Mouse (Mus musculus) stomach, embryonic 14.5 days (tissue): ENCODE measurements around the gene Ptprn2. TPM values are rescaled to one million over a fixed set of nuclear protein-coding genes. Genes with fewer than 3 reads are reported as not detected.

ENCODE experiments used
- ATAC-seq: fragments of 200-750 bp; cut with Nextera tagmentation; 2 replicates; pipeline ENCODE4 v1.8.0; 2017; ENCODE audit warnings: low read depth, moderate TSS enrichment; ENCODE audit not compliant: insufficient number of reproducible peaks, insufficient read depth, low FRiP score
- H3K27ac ChIP-seq: fragments of 300-500 bp; sonication (generic); 2 replicates; pipeline ENCODE4 v1.5.1; 2014; ENCODE audit warnings: mild to moderate bottlenecking, low read length, moderate library complexity, mixed read lengths
- H3K27me3 ChIP-seq: fragments of 300-500 bp; sonication (generic); 2 replicates; pipeline ENCODE4 v1.6.1; 2014; ENCODE audit warnings: low read length, control low read depth, mixed read lengths; ENCODE audit not compliant: control insufficient read depth, insufficient read depth
- H3K36me3 ChIP-seq: fragments of 300-500 bp; sonication (generic); 2 replicates; pipeline ENCODE4 v1.6.1; 2014; ENCODE audit warnings: mild to moderate bottlenecking, control low read depth, low read length, moderate library complexity, mixed read lengths; ENCODE audit not compliant: control insufficient read depth, insufficient read depth
- H3K4me1 ChIP-seq: fragments of 300-500 bp; sonication (generic); 2 replicates; pipeline ENCODE4 v1.6.1; 2014; ENCODE audit warnings: low read length, control low read depth, mixed read lengths; ENCODE audit not compliant: control insufficient read depth, insufficient read depth
- H3K4me2 ChIP-seq: fragments of 300-500 bp; sonication (generic); replicated peaks from 2 replicates; pipeline ENCODE4 v1.6.1; 2014; ENCODE audit warnings: low read depth, low read length, control low read depth
- H3K4me3 ChIP-seq: fragments of 300-500 bp; sonication (generic); 2 replicates; pipeline ENCODE4 v1.5.1; 2014; ENCODE audit warnings: low read depth, low read length, control low read depth
- H3K9ac ChIP-seq: fragments of 300-500 bp; sonication (generic); replicated peaks from 2 replicates; pipeline ENCODE4 v1.6.1; 2014; ENCODE audit warnings: low read depth, mild to moderate bottlenecking, control low read depth, low read length, moderate library complexity, mixed read lengths
- H3K9me3 ChIP-seq: fragments of 300-500 bp; sonication (generic); 2 replicates; pipeline ENCODE4 v1.6.1; 2016; ENCODE audit warnings: low read depth, low read length, control low read depth; ENCODE audit not compliant: control insufficient read depth
- WGBS: fragments of 180-500 bp; shearing (Covaris S2); extraction: QIAGEN DNeasy Blood & Tissue Kit; methylation state at CpG from one replicate; pipeline ENCODE4 v1.1.7; 2014; 5-methylcytosine and 5-hydroxymethylcytosine counted together
- polyA plus RNA-seq: library from polyadenylated mRNA; unstranded; fragments of >200 nt; fragmentation: Nextera tagmentation; extraction: Ambion mirVana; gene quantifications from 2 replicates; pipeline ENCODE4 v1.2.1, GENCODE M21; 2014

The Ptprn2 gene
- polyA plus RNA-seq, 1 experiment from 2014 or later, result 2.2 TPM

- WGBS, result 76% methylated on average over 3 of the region's 3 CpGs
- no peak for ATAC-seq
Measured at GRCm38 (mm10) chr12:116788346-116788745, 302.8 kb downstream of the Ptprn2 start.

GRCm38 (mm10) chr12:116803331-116803730 is 317.8 kb downstream of the Ptprn2 start:
- Histone ChIP-seq H3K27ac (no peak overlapping the region), H3K9ac (no peak overlapping the region), H3K4me1 (no peaks in the 10 kb centered on the region), H3K9me3 (no peaks in the 10 kb centered on the region), H3K4me2 (no peak overlapping the region), H3K36me3 (no peaks in the 10 kb centered on the region), H3K4me3 (no peak overlapping the region), H3K27me3 (no peaks in the 10 kb centered on the region)
- no peak for ATAC-seq
- WGBS, result 87% methylated on average over 5 of the region's 5 CpGs

More at GRCm38 (mm10) chr12:116788346-116788745, 302.8 kb downstream of the Ptprn2 start:
- Histone ChIP-seq H3K36me3 (no peaks in the 10 kb centered on the region), H3K9me3 (no peaks in the 10 kb centered on the region), H3K4me2 (no peak overlapping the region), H3K4me1 (no peaks in the 10 kb centered on the region), H3K4me3 (no peak overlapping the region), H3K27ac (no peak overlapping the region), H3K27me3 (no peaks in the 10 kb centered on the region), H3K9ac (no peak overlapping the region)

GRCm38 (mm10) chr12:116804712-116805111 is 319.2 kb downstream of the Ptprn2 start:
- H3K27me3 ChIP-seq, result no peaks in the 10 kb centered on the region
- no peak for ATAC-seq
- H3K4me1 ChIP-seq, result no peaks in the 10 kb centered on the region
- no peak overlapping the region for H3K4me3 ChIP-seq
- H3K27ac ChIP-seq, result no peak overlapping the region
- H3K9me3 ChIP-seq, result no peaks in the 10 kb centered on the region
- WGBS, result 63% methylated on average over 2 of the region's 2 CpGs
- no peaks in the 10 kb centered on the region for H3K36me3 ChIP-seq
- no peak overlapping the region for H3K9ac ChIP-seq
- no peak overlapping the region for H3K4me2 ChIP-seq

- Histone ChIP-seq H3K27ac (no peak overlapping the region), H3K4me1 (no peaks in the 10 kb centered on the region), H3K27me3 (no peaks in the 10 kb centered on the region), H3K9me3 (no peaks in the 10 kb centered on the region), H3K4me2 (no peak overlapping the region), H3K36me3 (no peaks in the 10 kb centered on the region), H3K4me3 (no peak overlapping the region), H3K9ac (no peak overlapping the region)
- no peak for ATAC-seq
- 54% methylated on average over 2 of the region's 2 CpGs for WGBS
Measured at GRCm38 (mm10) chr12:116805129-116805809, 319.7 kb downstream of the Ptprn2 start.

- no peaks in the 10 kb centered on the region for H3K36me3 ChIP-seq
- H3K27me3 ChIP-seq, result no peaks in the 10 kb centered on the region
- no peak overlapping the region for H3K4me2 ChIP-seq
- H3K9me3 ChIP-seq, result no peaks in the 10 kb centered on the region
- H3K9ac ChIP-seq, result no peak overlapping the region
- H3K27ac ChIP-seq, result no peak overlapping the region
- no peak for ATAC-seq
- WGBS, result 80% methylated on average over 2 of the region's 2 CpGs
- no peaks in the 10 kb centered on the region for H3K4me1 ChIP-seq
- H3K4me3 ChIP-seq, result no peak overlapping the region
Measured at GRCm38 (mm10) chr12:116806089-116806488, 320.6 kb downstream of the Ptprn2 start.

- WGBS, result 83% methylated on average over 5 of the region's 5 CpGs
- ATAC-seq, result no peak
Measured at GRCm38 (mm10) chr12:116813012-116813411, 327.5 kb downstream of the Ptprn2 start.

GRCm38 (mm10) chr12:116819836-116820235 is 334.3 kb downstream of the Ptprn2 start:
- Histone ChIP-seq H3K9me3 (no peaks in the 10 kb centered on the region), H3K36me3 (no peaks in the 10 kb centered on the region), H3K27me3 (no peaks in the 10 kb centered on the region), H3K27ac (no peak overlapping the region), H3K4me2 (no peak overlapping the region), H3K4me3 (no peak overlapping the region), H3K9ac (no peak overlapping the region), H3K4me1 (no peaks in the 10 kb centered on the region)
- 75% methylated on average over 2 of the region's 2 CpGs for WGBS
- ATAC-seq, result no peak

More at GRCm38 (mm10) chr12:116813012-116813411, 327.5 kb downstream of the Ptprn2 start:
- Histone ChIP-seq H3K9me3 (no peaks in the 10 kb centered on the region), H3K27me3 (no peaks in the 10 kb centered on the region), H3K36me3 (no peaks in the 10 kb centered on the region), H3K4me3 (no peak overlapping the region), H3K4me1 (no peaks in the 10 kb centered on the region), H3K9ac (no peak overlapping the region), H3K4me2 (no peak overlapping the region), H3K27ac (no peak overlapping the region)

GRCm38 (mm10) chr12:116823341-116823740 is 337.8 kb downstream of the Ptprn2 start:
- no peaks in the 10 kb centered on the region for H3K27me3 ChIP-seq
- 96% methylated on average over 3 of the region's 3 CpGs for WGBS
- no peaks in the 10 kb centered on the region for H3K9me3 ChIP-seq
- H3K27ac ChIP-seq, result no peak overlapping the region
- no peak for ATAC-seq
- H3K4me1 ChIP-seq, result no peaks in the 10 kb centered on the region
- H3K36me3 ChIP-seq, result no peaks in the 10 kb centered on the region
- H3K9ac ChIP-seq, result no peak overlapping the region
- H3K4me2 ChIP-seq, result no peak overlapping the region
- no peak overlapping the region for H3K4me3 ChIP-seq

- H3K36me3 ChIP-seq, result no peaks in the 10 kb centered on the region
- no peak overlapping the region for H3K9ac ChIP-seq
- ATAC-seq, result no peak
- H3K27me3 ChIP-seq, result no peaks in the 10 kb centered on the region
- no peaks in the 10 kb centered on the region for H3K4me1 ChIP-seq
- no peak overlapping the region for H3K27ac ChIP-seq
- H3K9me3 ChIP-seq, result no peaks in the 10 kb centered on the region
- WGBS, result 47% methylated on average over 7 of the region's 7 CpGs
- H3K4me3 ChIP-seq, result no peak overlapping the region
- no peak overlapping the region for H3K4me2 ChIP-seq
Measured at GRCm38 (mm10) chr12:116827748-116828147, 342.2 kb downstream of the Ptprn2 start.
